Mouse (Mus musculus) kidney, embryonic 16.5 days (tissue): Measurements from ENCODE around the gene Naf1. TPM values are rescaled to one million over a fixed set of nuclear protein-coding genes. Genes with fewer than 3 reads are reported as not detected.

ENCODE experiments used
- ATAC-seq: fragments of 200-750 bp; cut with Nextera tagmentation; 2 replicates; pipeline ENCODE4 v1.8.0; 2017; ENCODE audit warnings: moderate TSS enrichment; ENCODE audit not compliant: low FRiP score, low TSS enrichment
- H3K27ac ChIP-seq: fragments of 300-500 bp; sonication (generic); 2 replicates; pipeline ENCODE4 v1.5.1; 2014; ENCODE audit warnings: low read length
- H3K27me3 ChIP-seq: fragments of 300-500 bp; sonication (generic); 2 replicates; pipeline ENCODE4 v1.6.1; 2014; ENCODE audit warnings: low read length, control low read depth, mixed read lengths; ENCODE audit not compliant: insufficient read depth
- H3K36me3 ChIP-seq: fragments of 300-500 bp; sonication (generic); 2 replicates; pipeline ENCODE4 v1.6.1; 2014; ENCODE audit warnings: low read length, control low read depth, mixed read lengths; ENCODE audit not compliant: insufficient read depth
- H3K4me1 ChIP-seq: fragments of 300-500 bp; sonication (generic); 2 replicates; pipeline ENCODE4 v1.6.1; 2014; ENCODE audit warnings: low read length, control low read depth, mixed read lengths; ENCODE audit not compliant: insufficient read depth
- H3K4me2 ChIP-seq: fragments of 300-500 bp; sonication (generic); replicated peaks from 2 replicates; pipeline ENCODE4 v1.6.1; 2014; ENCODE audit warnings: low read depth, low read length
- H3K4me3 ChIP-seq: fragments of 300-500 bp; sonication (generic); 2 replicates; pipeline ENCODE4 v1.5.1; 2014; ENCODE audit warnings: mild to moderate bottlenecking, low read length
- H3K9ac ChIP-seq: fragments of 300-500 bp; sonication (generic); replicated peaks from 2 replicates; pipeline ENCODE4 v1.6.1; 2014; ENCODE audit warnings: low read length
- H3K9me3 ChIP-seq: fragments of 300-500 bp; sonication (generic); 2 replicates; pipeline ENCODE4 v1.6.1; 2016; ENCODE audit warnings: low read length, control low read depth
- WGBS: fragments of 180-500 bp; shearing (Covaris S2); extraction: QIAGEN DNeasy Blood & Tissue Kit; methylation state at CpG from one replicate; pipeline ENCODE4 v1.1.7; 2014; 5-methylcytosine and 5-hydroxymethylcytosine counted together
- polyA plus RNA-seq: library from polyadenylated mRNA; unstranded; fragments of >200 nt; fragmentation: Nextera tagmentation; extraction: Ambion mirVana; gene quantifications from 2 replicates; pipeline ENCODE4 v1.2.1, GENCODE M21; 2015

Gene Naf1
- 2.8 and 2.9 TPM in 2 replicates for polyA plus RNA-seq

DNA sequence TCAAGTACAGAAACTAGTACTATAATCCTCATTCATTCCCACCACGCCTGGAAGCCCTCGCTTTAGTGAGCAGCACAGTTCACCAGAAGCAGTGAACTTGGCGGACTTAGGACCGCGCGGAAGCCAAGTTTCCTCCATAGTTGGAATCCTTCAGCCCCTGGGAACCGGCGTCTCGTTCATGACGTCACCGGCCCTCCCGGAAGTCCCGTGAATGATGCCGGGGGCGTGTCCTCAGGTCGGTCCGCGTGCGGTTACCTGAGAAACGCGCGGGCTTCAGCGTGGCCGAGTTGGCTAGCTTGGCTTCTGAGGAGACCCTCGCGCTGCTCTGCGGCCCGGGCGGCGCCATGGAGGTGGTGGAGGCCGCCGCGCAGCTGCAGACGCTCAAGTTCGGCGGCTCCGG is at the start of gene Naf1:
TSS of gene Naf1 (plus strand) at position 195 of the 400 bp plus-strand sequence.
- Histone ChIP-seq H3K9ac (peak within 1 kb of the TSS; percentile 78), H3K4me1 (peaks cover 25% of the 10 kb centered on the region), H3K4me3 (peak within 1 kb of the TSS; percentile 86), H3K27me3 (no peaks in the 10 kb centered on the region), H3K4me2 (peak within 1 kb of the TSS; percentile 69), H3K27ac (peak within 1 kb of the TSS; percentile 68), H3K9me3 (no peaks in the 10 kb centered on the region), H3K36me3 (peaks cover 5% of the 10 kb centered on the region; the same call in 1 of the 2 replicates)
- under 1% methylated on average over 33 of the region's 37 CpGs for WGBS
- peak; percentile 98 for ATAC-seq

DNA sequence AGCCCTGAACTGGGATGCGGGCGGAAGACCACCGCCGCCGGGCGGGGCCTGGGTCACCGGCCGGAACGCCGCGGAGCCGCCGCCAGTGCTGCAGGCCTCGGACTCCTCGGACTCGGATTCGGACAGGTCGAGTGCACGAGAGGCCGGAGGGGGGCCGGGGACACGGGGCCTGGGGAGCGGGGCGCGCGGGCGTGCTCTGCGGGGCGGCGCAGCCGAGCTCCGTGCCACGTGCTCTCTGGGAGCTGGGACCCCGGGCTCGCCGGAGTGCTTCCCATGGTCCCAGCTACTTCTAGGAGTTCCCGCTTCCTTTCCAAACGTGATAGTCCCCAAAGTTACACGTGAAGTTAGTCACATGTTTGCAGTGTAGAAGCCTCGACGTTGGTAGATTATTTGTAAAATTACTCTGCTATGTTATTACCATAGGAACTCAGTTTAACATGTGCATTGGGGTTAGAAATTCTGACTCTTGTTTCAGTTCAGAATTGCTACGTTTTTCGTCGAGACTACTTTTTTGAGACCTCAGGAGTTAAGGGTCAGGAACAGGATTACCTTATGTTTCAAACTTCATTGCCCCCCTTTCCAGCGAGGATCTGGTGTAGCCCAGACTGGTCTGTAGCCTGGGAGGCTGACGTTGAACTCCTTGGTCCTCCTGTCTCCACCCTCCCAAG is 1.0 kb downstream of the Naf1 start:
- H3K36me3 ChIP-seq: peaks cover 7% of the 10 kb centered on the region; the same call in 1 of the 2 replicates
- peak overlapping the region; percentile 86 for H3K4me3 ChIP-seq
- no peaks in the 10 kb centered on the region for H3K27me3 ChIP-seq
- no peaks in the 10 kb centered on the region for H3K9me3 ChIP-seq
- ATAC-seq: peak; percentile 79
- no peak overlapping the region for H3K27ac ChIP-seq
- H3K9ac ChIP-seq: peak overlapping the region; percentile 78
- peak overlapping the region; percentile 69 for H3K4me2 ChIP-seq
- WGBS: 1% methylated on average over 46 of the region's 46 CpGs
- peaks cover 25% of the 10 kb centered on the region for H3K4me1 ChIP-seq

DNA sequence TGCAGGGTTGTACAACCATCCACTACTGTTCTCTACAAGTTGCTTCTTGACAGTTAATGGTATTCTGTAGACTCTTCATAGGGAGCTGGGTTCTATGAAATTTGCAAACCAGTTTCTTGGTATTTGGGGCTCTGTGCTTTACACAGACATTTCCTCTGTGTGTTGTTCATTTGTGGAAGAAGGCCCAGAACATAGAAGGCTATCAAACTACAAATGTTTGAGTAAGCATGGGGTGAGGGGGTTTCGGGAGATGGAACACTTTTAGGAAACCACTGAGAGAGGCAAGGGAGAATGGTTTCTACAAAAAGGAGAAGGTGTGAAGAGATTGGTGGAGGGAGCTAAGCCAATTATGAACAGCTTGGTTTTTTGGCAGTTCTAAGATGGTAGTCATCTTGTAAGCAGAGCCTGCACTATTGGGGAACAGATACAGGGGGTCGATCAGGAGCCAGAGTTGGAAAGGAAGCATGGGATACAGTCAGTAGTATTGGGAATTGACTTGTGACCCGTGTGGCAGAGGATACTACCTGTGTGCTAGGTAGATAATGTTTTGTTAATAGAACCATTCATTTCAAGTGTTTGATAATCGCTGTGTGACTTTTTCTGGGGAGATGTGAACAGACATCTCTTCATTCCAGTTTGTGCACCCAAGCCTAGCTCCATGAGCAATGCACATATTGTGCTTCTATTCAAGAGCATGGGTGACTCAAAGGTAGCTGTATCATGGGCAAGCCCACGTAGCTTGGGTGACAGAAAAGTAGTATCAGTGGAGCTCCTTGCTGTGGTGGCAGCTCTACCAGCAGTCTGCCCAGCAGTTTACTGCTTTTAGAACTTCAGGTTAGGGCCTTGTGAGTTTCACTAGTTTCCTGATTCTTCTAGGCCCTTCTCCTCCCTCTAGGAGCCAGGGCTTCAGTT is 1.8 kb downstream of the Naf1 start:
- 66% methylated on average over 5 of the region's 5 CpGs for WGBS
- Histone ChIP-seq H3K9me3 (no peaks in the 10 kb centered on the region), H3K27me3 (no peaks in the 10 kb centered on the region), H3K27ac (no peak overlapping the region), H3K4me2 (peak overlapping the region; percentile 69), H3K4me3 (peak overlapping the region; percentile 86), H3K9ac (peak overlapping the region; percentile 78), H3K36me3 (peaks cover 11% of the 10 kb centered on the region; the same call in 1 of the 2 replicates), H3K4me1 (peaks cover 25% of the 10 kb centered on the region)
- ATAC-seq: no peak

DNA sequence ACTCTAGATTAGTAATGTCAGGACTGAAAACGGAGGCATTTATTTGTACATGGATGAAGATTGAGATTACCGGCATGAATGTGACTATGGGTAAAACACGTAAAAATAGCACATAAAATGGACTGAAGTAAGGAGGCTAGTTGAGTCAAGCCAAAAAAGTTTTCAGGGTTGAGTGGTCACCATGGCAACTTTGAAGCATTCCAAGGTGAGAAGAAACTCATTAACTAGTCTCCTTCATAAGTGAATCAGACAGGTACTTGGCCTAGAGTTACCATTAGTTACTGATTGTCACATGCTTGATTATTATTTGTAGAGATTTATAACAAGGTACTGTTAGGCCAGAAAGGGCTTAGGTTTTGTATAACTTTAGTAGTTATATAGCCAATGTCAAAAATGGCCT is 3.7 kb downstream of the Naf1 start:
- no peak overlapping the region for H3K4me3 ChIP-seq
- no peaks in the 10 kb centered on the region for H3K27me3 ChIP-seq
- H3K9ac ChIP-seq: no peak overlapping the region
- WGBS: 80% methylated on average over 3 of the region's 3 CpGs
- no peak overlapping the region for H3K4me2 ChIP-seq
- peaks cover 13% of the 10 kb centered on the region; the same call in 1 of the 2 replicates for H3K36me3 ChIP-seq
- no peak for ATAC-seq
- H3K4me1 ChIP-seq: peaks cover 25% of the 10 kb centered on the region
- no peaks in the 10 kb centered on the region for H3K9me3 ChIP-seq
- H3K27ac ChIP-seq: no peak overlapping the region

DNA sequence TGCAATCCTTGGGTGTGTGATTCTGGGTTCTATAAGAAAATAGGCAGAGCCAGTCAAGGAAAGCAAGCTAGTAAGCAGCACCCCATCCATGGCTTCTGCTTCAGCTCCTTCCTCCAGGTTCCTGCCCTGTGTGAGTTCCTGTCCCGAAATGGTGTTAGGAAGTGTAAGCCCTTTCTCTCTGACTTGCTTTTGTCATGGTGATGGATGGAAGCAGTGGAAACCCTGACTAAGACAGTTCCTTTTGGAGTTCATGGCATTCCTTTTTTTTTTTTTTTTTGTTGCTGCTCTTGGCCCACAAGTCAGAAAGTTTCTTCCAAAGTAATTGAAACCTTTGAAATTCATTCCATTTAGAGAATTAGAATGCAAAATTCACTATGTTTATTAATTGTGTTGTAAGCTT is 5.1 kb downstream of the Naf1 start:
- Histone ChIP-seq H3K9me3 (no peaks in the 10 kb centered on the region), H3K36me3 (peaks cover 13% of the 10 kb centered on the region; the same call in 1 of the 2 replicates), H3K4me2 (no peak overlapping the region), H3K27me3 (no peaks in the 10 kb centered on the region), H3K9ac (no peak overlapping the region), H3K4me1 (peaks cover 25% of the 10 kb centered on the region), H3K27ac (no peak overlapping the region), H3K4me3 (no peak overlapping the region)
- ATAC-seq: no peak
- WGBS: 71% methylated on average over 1 of the region's 1 CpGs

DNA sequence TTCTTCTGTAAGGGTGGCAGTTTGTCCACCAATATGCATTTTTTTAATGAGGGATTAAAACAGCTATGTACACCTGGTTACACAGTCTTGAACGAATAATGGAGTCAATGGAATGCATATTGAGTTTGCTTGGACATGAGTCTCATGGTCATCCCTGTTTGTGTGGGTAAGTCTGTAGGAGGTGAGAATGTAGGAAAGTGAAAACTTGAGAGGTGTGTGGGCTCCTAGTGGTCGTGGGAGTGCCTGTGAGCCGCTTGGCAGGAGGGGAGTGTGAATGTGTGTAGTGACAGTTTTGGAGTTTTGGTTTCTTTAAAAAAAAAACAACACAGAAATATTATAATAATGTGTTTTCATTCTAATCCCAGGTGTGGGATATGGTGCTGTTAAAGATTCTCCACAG is 7.7 kb downstream of the Naf1 start:
- H3K36me3 ChIP-seq: peaks cover 13% of the 10 kb centered on the region; the same call in 1 of the 2 replicates
- no peak overlapping the region for H3K27ac ChIP-seq
- H3K9ac ChIP-seq: no peak overlapping the region
- peaks cover 9% of the 10 kb centered on the region; the same call in 1 of the 2 replicates for H3K4me1 ChIP-seq
- 48% methylated on average over 3 of the region's 3 CpGs for WGBS
- no peak for ATAC-seq
- no peak overlapping the region for H3K4me3 ChIP-seq
- H3K9me3 ChIP-seq: no peaks in the 10 kb centered on the region
- no peaks in the 10 kb centered on the region for H3K27me3 ChIP-seq
- H3K4me2 ChIP-seq: no peak overlapping the region

DNA sequence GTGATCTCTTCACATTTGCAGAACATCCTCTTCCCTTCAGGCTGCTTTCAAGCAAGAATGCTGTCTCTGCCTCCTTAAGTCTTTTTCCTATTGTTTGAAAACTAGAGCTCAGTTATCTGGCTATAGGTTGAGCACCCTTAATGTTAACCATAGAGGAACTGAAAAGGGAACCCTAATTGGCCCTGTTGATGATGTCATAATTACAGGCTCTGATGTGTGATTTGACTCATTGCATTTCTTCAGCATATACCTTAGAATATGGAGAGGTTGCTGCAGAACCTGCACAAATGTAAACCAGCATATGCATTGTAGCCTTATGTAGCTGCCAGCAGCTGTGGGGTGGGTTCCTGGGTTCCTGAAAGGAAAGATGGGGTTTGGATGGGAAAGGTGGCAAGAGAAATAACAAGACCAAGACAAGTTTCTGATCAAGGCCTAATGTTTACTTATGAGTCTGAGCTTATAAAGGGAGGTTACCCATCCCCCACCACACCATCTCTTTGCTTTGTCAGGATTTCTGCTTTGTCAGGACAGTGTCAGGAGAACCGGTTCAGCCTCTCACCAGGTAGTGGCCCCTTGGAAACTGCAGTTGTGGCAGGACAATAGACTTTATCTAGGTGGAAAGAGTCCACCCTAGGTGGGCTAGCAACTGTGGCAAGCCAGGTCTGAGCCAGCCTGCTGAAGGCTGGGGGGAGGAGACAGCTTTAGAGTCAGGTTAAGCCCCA is 9.4 kb downstream of the Naf1 start:
- no peaks in the 10 kb centered on the region for H3K9me3 ChIP-seq
- peaks cover 13% of the 10 kb centered on the region; the same call in 1 of the 2 replicates for H3K36me3 ChIP-seq
- no peak for ATAC-seq
- no peak overlapping the region for H3K4me3 ChIP-seq
- no peak overlapping the region for H3K4me2 ChIP-seq
- H3K27ac ChIP-seq: no peak overlapping the region
- H3K27me3 ChIP-seq: no peaks in the 10 kb centered on the region
- H3K4me1 ChIP-seq: 0 out of 2 replicates have a peak, but pooled peaks cover 1% of the 10 kb centered on the region
- no peak overlapping the region for H3K9ac ChIP-seq
- 24% methylated on average over 1 of the region's 1 CpGs for WGBS

DNA sequence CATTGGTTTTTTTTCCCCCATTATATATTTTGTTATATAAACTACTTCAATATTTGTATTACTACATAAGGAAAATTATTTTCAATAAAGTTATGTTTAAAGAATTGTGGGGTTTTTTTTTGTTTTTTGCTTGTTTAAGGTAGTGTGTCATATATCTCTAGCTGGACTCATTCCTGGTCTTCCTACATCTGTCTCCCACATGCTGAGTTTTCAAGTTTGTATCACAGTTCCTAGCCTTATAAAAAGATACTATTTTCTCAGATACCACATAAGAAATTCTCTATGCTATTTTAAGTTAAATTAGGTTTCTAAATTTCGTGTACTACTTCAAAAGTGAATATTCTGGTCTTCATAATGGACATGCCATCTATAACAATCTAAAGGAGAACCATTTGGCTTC is 23.8 kb downstream of the Naf1 start:
- no peak overlapping the region for H3K9ac ChIP-seq
- H3K27ac ChIP-seq: no peak overlapping the region
- H3K36me3 ChIP-seq: peaks cover 2% of the 10 kb centered on the region; the same call in 1 of the 2 replicates
- H3K9me3 ChIP-seq: no peaks in the 10 kb centered on the region
- WGBS: 63% methylated on average over 1 of the region's 1 CpGs
- no peak for ATAC-seq
- H3K27me3 ChIP-seq: no peaks in the 10 kb centered on the region
- H3K4me2 ChIP-seq: no peak overlapping the region
- no peak overlapping the region for H3K4me3 ChIP-seq
- no peaks in the 10 kb centered on the region for H3K4me1 ChIP-seq

DNA sequence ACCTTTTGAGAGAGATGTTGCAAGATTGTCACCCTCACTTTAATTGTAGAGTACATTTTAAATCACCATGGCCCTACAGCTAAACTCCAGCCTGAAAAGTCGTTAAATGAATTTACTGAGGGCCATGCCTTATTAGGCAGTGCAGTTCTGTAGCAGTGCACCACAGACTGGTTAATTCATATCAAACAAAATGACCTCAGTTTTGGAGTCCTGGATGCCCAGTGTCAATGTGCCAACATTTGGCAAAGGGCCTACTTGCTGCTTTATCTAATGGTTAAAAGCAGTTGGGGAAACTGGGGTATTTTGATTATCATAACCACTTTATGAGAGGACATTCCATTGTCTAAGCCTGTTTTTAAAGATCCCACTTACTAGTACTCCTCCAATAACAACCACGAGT is 31.9 kb downstream of the Naf1 start:
- no peaks in the 10 kb centered on the region for H3K9me3 ChIP-seq
- no peak overlapping the region for H3K4me2 ChIP-seq
- no peak overlapping the region for H3K9ac ChIP-seq
- no peak overlapping the region for H3K4me3 ChIP-seq
- 77% methylated on average over 2 of the region's 2 CpGs for WGBS
- H3K36me3 ChIP-seq: no peaks in the 10 kb centered on the region; the same call in 1 of the 2 replicates
- no peak overlapping the region for H3K27ac ChIP-seq
- no peaks in the 10 kb centered on the region for H3K4me1 ChIP-seq
- H3K27me3 ChIP-seq: no peaks in the 10 kb centered on the region
- ATAC-seq: no peak
